Mouse (Mus musculus) right cerebral cortex, postnatal 25 days (tissue): Measurements from ENCODE around the gene Arfip1.

Experiments
- DNase-seq: peaks from one replicate; pipeline ENCODE4 v3.0.0; 2022

Gene Arfip1

GRCm38 (mm10) chr3:84582023-84582912 lies at the start of gene Arfip1:
Gene Arfip1, minus strand, starts transcription at chr3:84582625.
- DNase-seq = peak; percentile 93

GRCm38 (mm10) chr3:84631586-84631985 lies 49.2 kb upstream of the Arfip1 start:
- no peak for DNase-seq

- DNase-seq = no peak
Observed at GRCm38 (mm10) chr3:84622026-84622425, 39.6 kb upstream of the Arfip1 start.

DNA sequence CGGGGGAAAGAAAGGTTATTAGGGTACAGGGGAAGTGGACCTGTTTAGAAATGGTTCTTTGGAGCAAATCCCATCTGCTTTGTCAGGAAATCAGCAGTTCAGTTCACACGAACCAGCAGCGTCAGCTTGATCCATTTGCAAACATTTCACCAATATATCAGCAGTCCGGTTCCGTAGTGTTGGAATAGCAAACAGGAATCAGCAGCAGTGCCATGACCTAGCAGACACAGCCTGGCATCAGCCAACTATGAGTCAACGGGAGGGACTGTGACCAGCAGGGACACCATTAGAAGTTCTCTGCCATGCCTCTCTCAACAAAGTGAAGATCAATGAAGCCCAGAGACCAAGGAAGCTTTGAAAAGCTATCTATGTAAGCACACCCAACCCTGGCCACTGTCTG lies 37.3 kb upstream of the Arfip1 start:
- DNase-seq = no peak

DNA sequence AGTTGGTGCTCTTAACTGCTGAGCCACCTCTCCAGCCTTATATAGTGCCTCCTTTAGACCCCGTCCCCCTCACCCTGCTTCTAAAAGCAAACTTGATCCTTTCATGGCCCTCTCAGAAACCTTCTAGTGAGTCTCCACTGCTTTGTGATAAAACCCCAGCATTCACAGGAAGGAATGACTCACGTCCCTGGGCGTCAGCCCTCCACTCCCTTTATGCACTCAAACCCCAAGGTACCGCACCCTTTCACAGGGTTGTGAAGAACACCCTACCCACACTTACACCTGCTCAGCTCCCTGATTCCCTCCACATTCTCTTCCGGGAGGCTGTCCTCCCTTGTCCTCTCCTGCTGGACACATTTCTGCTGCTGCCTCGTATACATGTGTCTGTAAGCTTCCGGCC lies 36.6 kb upstream of the Arfip1 start:
- no peak for DNase-seq

DNA sequence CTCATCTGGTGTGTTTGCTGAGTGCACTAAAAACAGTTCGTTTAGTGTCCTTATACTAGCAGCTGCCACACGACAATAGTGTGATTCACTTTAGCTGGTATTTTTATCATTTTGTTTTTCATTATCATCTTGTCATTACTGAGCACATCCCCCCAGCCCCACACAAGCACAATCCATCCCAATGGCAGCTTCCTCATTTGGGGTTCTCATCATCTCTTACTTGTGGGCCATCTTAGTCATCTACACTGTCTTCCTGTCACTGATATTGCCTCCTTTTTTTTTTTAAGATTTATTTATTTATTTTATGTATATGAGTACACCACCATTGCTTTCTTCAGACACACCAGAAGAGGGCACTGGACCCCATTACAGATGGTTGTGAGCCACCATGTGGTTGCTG lies 36.2 kb upstream of the Arfip1 start:
- no peak for DNase-seq

- no peak for DNase-seq
Observed at GRCm38 (mm10) chr3:84615856-84616225, 33.4 kb upstream of the Arfip1 start.

- no peak for DNase-seq
Observed at GRCm38 (mm10) chr3:84615050-84615855, 32.8 kb upstream of the Arfip1 start.

- DNase-seq = no peak
Observed at GRCm38 (mm10) chr3:84610183-84610710, 27.8 kb upstream of the Arfip1 start.

- no peak for DNase-seq
Observed at GRCm38 (mm10) chr3:84603212-84603611, 20.8 kb upstream of the Arfip1 start.

DNA sequence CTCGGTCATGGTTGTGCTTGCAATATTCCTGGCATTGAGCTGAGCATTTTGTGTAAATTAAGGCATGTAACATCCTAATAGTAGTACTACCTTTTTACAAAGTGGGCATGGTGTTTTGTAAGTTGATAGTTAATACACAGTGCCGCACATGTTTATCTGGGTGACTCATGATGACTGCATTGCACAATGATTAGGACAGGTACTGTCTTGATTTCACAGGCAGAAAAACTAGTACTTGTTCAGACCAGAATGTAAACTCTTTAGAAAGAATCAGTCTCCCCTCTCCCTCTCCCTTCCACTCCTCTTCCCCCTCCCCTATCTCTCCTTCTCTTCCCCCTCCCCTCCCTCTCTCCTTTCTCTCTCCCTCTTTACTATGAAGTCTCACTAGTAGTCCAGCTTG lies 20.3 kb upstream of the Arfip1 start:
- no peak for DNase-seq

- DNase-seq = no peak
Observed at GRCm38 (mm10) chr3:84601870-84602495, 19.6 kb upstream of the Arfip1 start.

- no peak for DNase-seq
Observed at GRCm38 (mm10) chr3:84598756-84599155, 16.3 kb upstream of the Arfip1 start.

DNA sequence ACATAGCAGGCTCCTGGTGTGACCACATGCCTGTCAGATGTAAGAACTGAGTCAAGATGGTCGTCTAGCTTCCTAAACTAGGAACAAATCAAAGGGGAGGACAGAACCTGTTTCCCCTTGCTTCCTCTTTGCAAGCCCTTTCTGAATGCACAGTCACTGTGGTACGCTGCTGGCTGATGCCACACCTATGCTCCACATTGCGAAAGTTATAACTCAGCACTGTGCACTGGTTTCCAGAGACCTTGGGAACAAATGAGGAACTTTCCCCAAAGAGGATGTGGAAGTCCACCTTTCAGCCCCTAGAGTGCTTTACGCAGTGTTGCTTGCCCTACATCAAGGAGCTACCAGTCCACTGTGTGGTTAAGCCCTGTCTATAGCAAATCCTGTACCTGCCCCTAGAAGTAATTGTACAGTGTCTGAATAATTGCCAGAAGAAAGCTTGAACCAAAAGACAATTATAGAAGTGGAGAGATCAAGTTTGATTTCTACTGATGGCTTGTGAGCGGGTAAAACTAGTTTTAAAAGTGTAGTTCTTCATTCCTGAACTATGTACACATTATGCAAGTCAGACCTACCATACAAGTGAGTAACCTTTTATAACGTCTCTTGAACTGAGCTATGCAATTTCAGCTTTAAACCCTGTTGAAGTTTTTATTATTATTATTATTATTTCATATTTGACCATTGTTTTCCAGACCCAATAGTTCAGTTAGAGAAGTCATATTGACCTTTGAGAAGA lies 15.7 kb upstream of the Arfip1 start:
- DNase-seq = no peak

GRCm38 (mm10) chr3:84595677-84596234 lies 13.3 kb upstream of the Arfip1 start:
- DNase-seq = no peak

DNA sequence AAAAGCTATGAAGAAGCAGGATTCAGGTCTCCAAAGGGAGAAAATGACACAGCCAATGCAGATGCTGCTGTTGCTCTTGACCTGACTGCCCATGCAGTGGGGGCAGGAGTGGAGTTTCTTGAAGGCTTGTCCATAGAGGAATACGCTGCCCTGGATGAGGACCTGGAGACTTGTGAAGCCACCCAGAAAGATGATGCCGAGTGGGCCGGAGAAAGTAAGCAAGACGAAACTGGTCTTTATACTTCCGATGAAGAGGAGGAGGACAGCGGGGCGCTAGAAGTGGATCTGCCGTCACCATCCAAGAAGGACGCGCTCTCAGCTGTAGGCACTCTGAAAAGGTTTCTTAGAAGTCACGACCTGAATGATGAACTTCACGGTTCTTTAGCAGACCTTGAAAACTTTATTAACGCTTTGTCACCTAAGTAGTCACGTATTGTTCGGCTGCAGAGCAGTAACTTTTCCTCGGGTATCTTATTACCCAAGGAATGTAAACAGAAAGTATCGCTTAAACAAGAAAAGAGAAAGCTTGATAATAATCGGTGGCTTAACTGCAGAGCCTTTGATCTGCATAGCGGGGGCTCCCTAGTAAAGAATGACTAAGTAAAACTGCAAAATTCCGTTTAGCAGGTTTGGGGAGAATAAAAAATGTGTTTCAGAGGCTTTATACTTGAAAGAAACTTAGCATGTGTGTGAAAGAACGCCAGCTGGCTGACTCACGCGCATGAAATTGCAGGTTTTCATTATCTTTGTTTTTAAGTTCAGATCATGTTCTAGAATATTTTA lies 12.7 kb upstream of the Arfip1 start:
- peak; percentile 55 for DNase-seq

- no peak for DNase-seq
Observed at GRCm38 (mm10) chr3:84593274-84593673, 10.8 kb upstream of the Arfip1 start, which contains the start of gene Tigd4. Gene Tigd4, plus strand, starts transcription at chr3:84593574.

- no peak for DNase-seq
Observed at GRCm38 (mm10) chr3:84586736-84587135, 4.3 kb upstream of the Arfip1 start.

GRCm38 (mm10) chr3:84582913-84583276 lies 470 bp upstream of the Arfip1 start:
- DNase-seq = no peak

- no peak for DNase-seq
Observed at GRCm38 (mm10) chr3:84581696-84582022, 766 bp downstream of the Arfip1 start.

- no peak for DNase-seq
Observed at GRCm38 (mm10) chr3:84580716-84581115, 1.7 kb downstream of the Arfip1 start.

- no peak for DNase-seq
Observed at GRCm38 (mm10) chr3:84570501-84570900, 11.9 kb downstream of the Arfip1 start.
